Mouse (Mus musculus): ENCODE data around the gene Nckipsd. TPM values are rescaled to one million over a fixed set of nuclear protein-coding genes. Genes with fewer than 3 reads are reported as not detected.

Nckipsd gene
- polyA plus RNA-seq, 1 experiment from 2014 or later, result 21.0 TPM

DNA sequence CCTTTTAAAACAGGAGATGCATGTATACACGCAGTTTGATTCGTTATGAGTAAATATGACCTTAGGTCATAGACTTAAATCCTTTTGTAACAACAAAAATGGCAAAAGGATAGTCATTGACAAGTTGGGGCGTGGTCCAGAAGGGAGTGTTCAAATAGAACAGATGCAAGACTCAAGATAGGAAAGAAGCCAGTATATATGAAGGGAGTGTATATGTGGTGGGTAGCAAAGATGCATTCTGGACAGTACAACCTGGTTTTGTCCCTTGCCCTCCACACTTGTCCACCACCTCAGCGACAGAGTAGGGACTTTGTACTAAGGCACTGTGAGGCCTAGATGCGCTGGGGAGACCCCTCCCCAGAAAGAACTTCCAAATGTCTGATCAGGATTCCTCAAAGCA lies 494 bp upstream of the Nckipsd start:
- WGBS, result 77% methylated on average over 5 of the region's 5 CpGs
- peaks cover 16% of the 10 kb centered on the region for H3K4me1 ChIP-seq
- peak overlapping the region; percentile 87; the same call in 1 of the 2 replicates for H3K4me3 ChIP-seq
- no peaks in the 10 kb centered on the region for H3K9me3 ChIP-seq (replicated peaks)
- H3K36me3 ChIP-seq, result peaks cover 63% of the 10 kb centered on the region
- H3K27me3 ChIP-seq (ENCODE audit: low read depth, poor library complexity, severe bottlenecking), result no peaks in the 10 kb centered on the region
- H3K27ac ChIP-seq, result 0 out of 2 replicates have a peak overlapping the region, but pooled peaks have one; percentile 87
- no peak for DNase-seq (ENCODE audit: low spot score)

- WGBS, result 64% methylated on average over 5 of the region's 5 CpGs
- H3K36me3 ChIP-seq, result peaks cover 63% of the 10 kb centered on the region
- no peaks in the 10 kb centered on the region for H3K27me3 ChIP-seq (ENCODE audit: low read depth, poor library complexity, severe bottlenecking)
- no peak overlapping the region for H3K27ac ChIP-seq
- H3K4me1 ChIP-seq, result peaks cover 16% of the 10 kb centered on the region
- peak overlapping the region; percentile 87 for H3K4me3 ChIP-seq
- H3K9me3 ChIP-seq (replicated peaks), result no peaks in the 10 kb centered on the region
- no peak for DNase-seq (ENCODE audit: low spot score)
Observed at GRCm38 (mm10) chr9:108809188-108809587, 1.0 kb downstream of the Nckipsd start.

DNA sequence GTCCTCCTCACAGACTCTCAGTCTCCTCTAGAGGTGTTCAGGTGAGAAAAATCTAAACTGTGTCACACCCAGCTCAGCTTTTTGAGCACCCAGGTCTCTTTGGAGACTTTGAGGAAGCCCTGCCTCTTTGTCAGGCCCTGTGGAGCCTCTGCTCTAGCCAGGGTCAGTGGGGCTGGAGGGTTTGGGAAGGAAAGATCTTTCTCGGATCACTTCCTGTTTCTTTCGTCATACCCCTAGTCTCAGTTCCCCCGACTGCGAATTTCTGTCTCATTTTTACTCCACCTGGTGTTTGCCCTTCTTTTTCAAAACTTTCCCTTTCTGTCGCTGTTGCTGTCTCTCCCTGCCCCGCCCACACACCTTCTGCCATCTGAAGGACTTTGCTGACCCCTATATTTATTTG lies 1.6 kb downstream of the Nckipsd start:
- no peak for DNase-seq (ENCODE audit: low spot score)
- no peaks in the 10 kb centered on the region for H3K27me3 ChIP-seq (ENCODE audit: low read depth, poor library complexity, severe bottlenecking)
- no peak overlapping the region for H3K4me3 ChIP-seq
- 84% methylated on average over 6 of the region's 6 CpGs for WGBS
- peaks cover 16% of the 10 kb centered on the region for H3K4me1 ChIP-seq
- no peak overlapping the region for H3K27ac ChIP-seq
- H3K9me3 ChIP-seq (replicated peaks), result no peaks in the 10 kb centered on the region
- peaks cover 63% of the 10 kb centered on the region for H3K36me3 ChIP-seq

DNA sequence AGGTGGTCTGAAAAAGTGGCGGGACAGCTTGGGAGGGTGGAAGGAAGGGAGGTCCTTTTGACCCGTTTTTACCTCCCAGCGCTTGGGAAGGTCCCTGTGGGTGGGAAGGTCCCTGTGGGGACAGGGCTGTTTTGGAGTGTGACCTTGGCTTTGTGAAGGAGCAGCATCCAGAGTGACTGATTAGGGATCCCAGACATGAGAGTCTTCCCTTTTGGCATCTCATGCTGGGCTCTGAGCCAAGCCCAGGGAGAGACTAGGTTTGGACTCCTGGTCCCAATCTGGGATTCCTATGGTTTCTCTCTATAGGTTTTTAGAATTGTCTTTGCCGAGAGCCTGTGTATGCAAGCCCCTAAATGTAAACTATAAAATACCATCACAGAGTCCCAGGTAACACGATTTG lies 2.3 kb downstream of the Nckipsd start:
- WGBS, result 78% methylated on average over 5 of the region's 5 CpGs
- Histone ChIP-seq H3K27ac (no peak overlapping the region), H3K9me3 (replicated peaks) (no peaks in the 10 kb centered on the region), H3K36me3 (peaks cover 63% of the 10 kb centered on the region), H3K4me3 (no peak overlapping the region), H3K27me3 (ENCODE audit: low read depth, poor library complexity, severe bottlenecking) (no peaks in the 10 kb centered on the region), H3K4me1 (peaks cover 16% of the 10 kb centered on the region)
- no peak for DNase-seq (ENCODE audit: low spot score)

- DNase-seq (ENCODE audit: low spot score), result no peak
- no peak overlapping the region for H3K27ac ChIP-seq
- WGBS, result 92% methylated on average over 7 of the region's 7 CpGs
- H3K27me3 ChIP-seq (ENCODE audit: low read depth, poor library complexity, severe bottlenecking), result no peaks in the 10 kb centered on the region
- no peaks in the 10 kb centered on the region for H3K9me3 ChIP-seq (replicated peaks)
- no peaks in the 10 kb centered on the region for H3K4me1 ChIP-seq
- H3K36me3 ChIP-seq, result peaks cover 70% of the 10 kb centered on the region
- no peak overlapping the region for H3K4me3 ChIP-seq
Observed at GRCm38 (mm10) chr9:108815557-108815956, 7.4 kb downstream of the Nckipsd start.

DNA sequence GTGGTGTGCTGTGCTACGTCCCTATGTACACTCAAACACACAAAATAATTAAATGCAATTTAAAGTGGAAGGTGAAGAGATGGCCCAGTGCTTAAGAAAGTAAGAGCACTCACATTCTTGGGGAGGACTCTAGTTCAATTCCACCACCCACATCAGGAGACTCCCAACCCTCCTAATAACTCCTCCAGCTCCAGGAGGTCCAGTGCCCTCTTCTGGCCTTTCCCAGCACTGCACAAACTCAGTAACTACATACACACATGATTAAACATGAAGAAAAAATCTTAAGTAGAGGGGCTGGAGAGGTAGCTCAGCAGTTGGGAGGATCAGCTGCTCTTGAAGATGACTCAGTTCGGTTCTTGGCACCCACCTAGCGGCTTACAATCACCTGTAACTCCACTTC lies 11.3 kb downstream of the Nckipsd start:
- 61% methylated on average over 3 of the region's 3 CpGs for WGBS
- Histone ChIP-seq H3K36me3 (peaks cover 39% of the 10 kb centered on the region), H3K27ac (no peak overlapping the region), H3K4me1 (no peaks in the 10 kb centered on the region), H3K4me3 (no peak overlapping the region), H3K27me3 (ENCODE audit: low read depth, poor library complexity, severe bottlenecking) (peaks cover 19% of the 10 kb centered on the region), H3K9me3 (replicated peaks) (no peaks in the 10 kb centered on the region)
- DNase-seq (ENCODE audit: low spot score), result peak; percentile 47

DNA sequence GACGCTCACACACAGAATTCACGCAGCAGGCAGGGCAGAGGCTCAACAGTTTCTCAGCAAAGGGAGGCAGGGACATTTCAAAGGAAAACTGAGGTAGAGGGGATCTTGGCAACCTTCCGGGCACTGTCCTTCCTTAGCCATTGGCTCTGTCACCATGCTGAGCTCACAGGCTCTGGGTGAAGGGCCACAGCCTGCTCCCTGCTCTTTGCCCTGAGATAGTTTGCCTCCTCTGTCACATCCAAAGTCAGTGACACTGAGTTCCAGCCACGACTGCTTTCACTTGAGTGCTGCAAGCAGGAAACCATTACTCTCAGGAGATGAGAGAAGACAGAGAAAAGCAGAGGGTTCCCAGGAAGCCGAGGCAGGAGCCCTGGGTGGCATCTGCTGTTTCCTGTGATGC lies 11.9 kb downstream of the Nckipsd start:
- Histone ChIP-seq H3K27ac (no peak overlapping the region), H3K9me3 (replicated peaks) (no peaks in the 10 kb centered on the region), H3K4me1 (peaks cover 5% of the 10 kb centered on the region; the same call in 1 of the 2 replicates), H3K27me3 (ENCODE audit: low read depth, poor library complexity, severe bottlenecking) (peaks cover 25% of the 10 kb centered on the region), H3K4me3 (no peak overlapping the region), H3K36me3 (peaks cover 33% of the 10 kb centered on the region)
- DNase-seq (ENCODE audit: low spot score), result no peak
- 66% methylated on average over 5 of the region's 5 CpGs for WGBS

GRCm38 (mm10) chr9:108824144-108824685 lies 16.0 kb downstream of the Nckipsd start:
- 5% methylated on average over 25 of the region's 25 CpGs for WGBS
- Histone ChIP-seq H3K36me3 (no peaks in the 10 kb centered on the region), H3K4me1 (peaks cover 26% of the 10 kb centered on the region), H3K4me3 (no peak overlapping the region), H3K27ac (no peak overlapping the region), H3K27me3 (ENCODE audit: low read depth, poor library complexity, severe bottlenecking) (peaks cover 66% of the 10 kb centered on the region), H3K9me3 (replicated peaks) (no peaks in the 10 kb centered on the region)
- no peak for DNase-seq (ENCODE audit: low spot score)

DNA sequence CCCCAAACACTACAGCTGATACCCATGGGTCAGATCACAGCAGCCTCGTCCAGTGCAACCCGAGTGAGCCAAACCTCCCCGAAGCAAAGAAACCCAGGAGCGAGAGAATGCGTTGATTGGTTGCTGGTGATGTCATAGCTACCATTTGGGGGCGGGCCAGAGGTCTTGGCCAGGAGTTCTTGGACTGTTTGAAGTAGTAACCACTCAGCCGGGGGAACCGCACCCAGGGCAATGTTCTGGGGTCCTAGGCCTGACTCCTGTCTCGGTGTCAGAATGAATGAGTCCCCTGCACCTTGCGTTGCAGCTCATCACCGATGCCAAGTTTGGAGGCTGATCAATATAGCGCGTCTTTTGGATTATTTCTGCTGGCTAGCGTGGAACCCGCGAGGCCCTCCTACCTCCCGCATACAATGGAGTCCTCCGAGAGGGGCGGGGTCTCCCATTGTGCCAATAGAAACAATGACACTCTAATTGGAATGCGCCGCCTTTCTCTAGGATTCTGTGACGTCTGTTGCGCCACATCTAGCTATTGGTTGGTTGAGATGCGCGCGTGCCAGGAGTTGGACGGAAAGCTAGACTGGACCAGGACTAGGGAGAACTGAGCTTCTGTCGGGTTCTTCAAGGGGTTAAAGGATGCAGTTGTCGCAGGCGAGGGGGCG lies 16.7 kb downstream of the Nckipsd start:
- DNase-seq (ENCODE audit: low spot score), result no peak
- H3K36me3 ChIP-seq, result no peaks in the 10 kb centered on the region
- no peak overlapping the region for H3K27ac ChIP-seq
- H3K27me3 ChIP-seq (ENCODE audit: low read depth, poor library complexity, severe bottlenecking), result peaks cover 73% of the 10 kb centered on the region
- no peak overlapping the region; the same call in 1 of the 2 replicates for H3K4me3 ChIP-seq
- WGBS, result 1% methylated on average over 31 of the region's 31 CpGs
- H3K4me1 ChIP-seq, result peaks cover 26% of the 10 kb centered on the region
- no peaks in the 10 kb centered on the region for H3K9me3 ChIP-seq (replicated peaks)

DNA sequence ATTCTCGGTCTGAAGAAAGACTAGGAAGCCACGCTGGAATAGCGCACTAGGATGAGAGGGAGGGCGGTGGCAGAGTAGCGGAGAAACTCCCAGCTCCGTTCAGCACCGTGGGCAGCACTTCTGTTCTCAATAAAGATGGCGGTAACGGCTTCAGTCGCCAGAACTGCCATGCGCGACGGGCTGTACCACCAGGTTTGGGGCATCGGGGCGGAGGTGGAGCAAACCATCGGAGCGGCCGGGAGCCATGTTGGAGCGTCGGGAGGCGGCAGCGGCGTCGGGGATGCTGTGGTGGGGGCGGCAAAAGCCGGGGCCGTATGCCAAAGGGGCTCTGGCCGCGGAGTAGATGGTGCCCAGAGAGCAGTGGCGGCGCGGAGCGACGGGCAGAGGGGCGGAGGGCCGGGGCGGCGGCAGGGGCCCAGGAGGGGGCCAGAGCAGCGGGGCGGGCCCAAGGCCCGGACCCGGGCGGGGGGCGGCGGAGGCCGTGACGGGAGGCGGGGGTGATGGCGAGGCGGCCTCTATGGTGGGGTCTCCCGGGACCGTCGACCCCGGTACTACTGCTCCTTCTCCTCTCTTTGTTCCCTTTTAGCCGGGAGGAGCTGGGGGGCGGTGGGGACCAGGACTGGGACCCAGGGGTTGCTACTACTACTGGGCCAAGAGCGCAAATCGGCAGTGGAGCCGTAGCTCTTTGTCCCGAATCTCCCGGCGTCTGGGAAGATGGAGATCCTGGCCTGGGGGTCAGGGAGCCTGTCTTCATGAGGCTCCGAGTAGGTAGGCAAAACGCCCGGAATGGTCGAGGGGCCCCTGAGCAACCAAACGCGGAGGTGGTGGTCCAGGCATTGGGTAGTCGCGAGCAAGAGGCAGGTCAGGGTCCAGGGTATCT lies 17.9 kb downstream of the Nckipsd start, which contains the start of gene Celsr3:
Gene Celsr3 (plus strand): TSS at position 501 of the 880 bp plus-strand sequence.
- no peaks in the 10 kb centered on the region for H3K9me3 ChIP-seq (replicated peaks)
- peak; percentile 87 for DNase-seq (ENCODE audit: low spot score)
- WGBS, result 2% methylated on average over 69 of the region's 70 CpGs
- H3K4me3 ChIP-seq, result peak within 1 kb of the TSS; percentile 57
- H3K36me3 ChIP-seq, result no peaks in the 10 kb centered on the region
- peaks cover 26% of the 10 kb centered on the region for H3K4me1 ChIP-seq
- H3K27ac ChIP-seq, result no peak within 1 kb of the TSS
- peaks cover 85% of the 10 kb centered on the region for H3K27me3 ChIP-seq (ENCODE audit: low read depth, poor library complexity, severe bottlenecking)

DNA sequence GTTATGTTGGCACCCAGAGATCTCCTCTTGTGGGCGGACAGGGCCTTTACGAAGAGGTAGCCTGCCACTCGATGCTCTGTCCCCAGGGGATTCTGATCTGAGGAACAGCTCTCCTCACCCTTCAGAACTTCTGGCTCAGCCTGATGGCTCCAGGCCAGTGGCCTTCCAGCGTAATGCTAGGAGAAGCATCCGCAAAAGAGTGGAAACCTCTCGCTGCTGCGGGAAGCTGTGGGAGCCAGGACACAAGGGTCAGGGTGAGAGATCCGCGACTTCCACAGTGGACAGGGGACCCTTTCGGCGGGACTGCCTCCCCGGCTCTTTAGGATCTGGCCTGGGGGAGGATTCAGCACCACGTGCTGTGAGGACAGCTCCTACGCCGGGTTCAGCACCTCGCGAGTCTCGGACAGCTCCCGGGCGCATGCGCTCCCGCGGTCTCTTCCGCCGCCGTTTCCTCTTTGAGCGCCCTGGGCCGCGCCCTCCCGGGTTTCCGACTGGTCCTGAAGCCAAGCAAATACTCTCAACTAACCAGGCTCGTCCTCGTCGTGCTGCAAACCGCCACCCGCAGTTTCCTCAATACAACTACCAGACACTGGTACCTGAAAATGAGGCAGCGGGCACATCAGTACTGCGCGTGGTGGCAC lies 18.7 kb downstream of the Nckipsd start:
- DNase-seq (ENCODE audit: low spot score), result peak; percentile 91
- Histone ChIP-seq H3K4me1 (peaks cover 31% of the 10 kb centered on the region), H3K27me3 (ENCODE audit: low read depth, poor library complexity, severe bottlenecking) (peaks cover 92% of the 10 kb centered on the region), H3K4me3 (peak overlapping the region; percentile 51), H3K27ac (no peak overlapping the region), H3K9me3 (replicated peaks) (no peaks in the 10 kb centered on the region), H3K36me3 (no peaks in the 10 kb centered on the region)
- 3% methylated on average over 39 of the region's 39 CpGs for WGBS

GRCm38 (mm10) chr9:108827454-108827853 lies 19.3 kb downstream of the Nckipsd start:
- peaks cover 38% of the 10 kb centered on the region for H3K4me1 ChIP-seq
- WGBS, result 15% methylated on average over 34 of the region's 34 CpGs

More at GRCm38 (mm10) chr9:108827454-108827853, 19.3 kb downstream of the Nckipsd start:
- no peaks in the 10 kb centered on the region for H3K36me3 ChIP-seq
- no peak overlapping the region for H3K27ac ChIP-seq
- no peak for DNase-seq (ENCODE audit: low spot score)
- peaks cover 99% of the 10 kb centered on the region for H3K27me3 ChIP-seq (ENCODE audit: low read depth, poor library complexity, severe bottlenecking)
- H3K4me3 ChIP-seq, result peak overlapping the region; percentile 51
- no peaks in the 10 kb centered on the region for H3K9me3 ChIP-seq (replicated peaks)
